Mouse (Mus musculus) myocyte (in vitro differentiated cells): ENCODE data around the gene Awat1. TPM values are rescaled to one million over a fixed set of nuclear protein-coding genes. Genes with fewer than 3 reads are reported as not detected.

Experiments
- H3K27me3 ChIP-seq: one replicate; pipeline ENCODE4 v1.6.1; 2011; ENCODE audit not compliant: control insufficient read depth, insufficient read depth, insufficient read length
- H3K36me3 ChIP-seq: one replicate; pipeline ENCODE4 v1.6.1; 2011; ENCODE audit not compliant: control insufficient read depth, insufficient read depth
- H3K4me2 ChIP-seq: one replicate; pipeline ENCODE4 v1.6.1; 2011; ENCODE audit warnings: low read depth, control low read depth
- H3K4me3 ChIP-seq: one replicate; pipeline ENCODE4 v1.5.1; 2011; ENCODE audit warnings: mild to moderate bottlenecking, control low read depth, moderate library complexity
- H3K79me2 ChIP-seq: one replicate; pipeline ENCODE4 v1.6.1; 2011; ENCODE audit not compliant: control insufficient read depth, insufficient read depth
- H3ac ChIP-seq: one replicate; pipeline ENCODE4 v1.6.1; 2011; ENCODE audit not compliant: control insufficient read depth, insufficient read length
- CEBPB ChIP-seq: IDR thresholded peaks from 2 replicates; pipeline ENCODE4 v1.6.1; 2011; ENCODE audit warnings: mild to moderate bottlenecking, moderate library complexity; ENCODE audit not compliant: poor library complexity, insufficient read depth, severe bottlenecking
- E2F4 ChIP-seq: IDR thresholded peaks from one replicate; pipeline ENCODE4 v1.6.1; 2011; ENCODE audit warnings: mild to moderate bottlenecking, control low read depth, moderate library complexity; ENCODE audit not compliant: insufficient read depth
- MAX ChIP-seq: IDR thresholded peaks from one replicate; pipeline ENCODE4 v1.6.1; 2011; ENCODE audit warnings: low read depth, mild to moderate bottlenecking, control low read depth
- MYOD1 ChIP-seq, 3 experiments: IDR thresholded peaks; one replicate each; pipeline ENCODE4 v1.6.1; 2011; ENCODE audit warnings: control low read depth in 2 of 3, low read depth in 2 of 3, mild to moderate bottlenecking in 2 of 3, moderate library complexity in 1 of 3; ENCODE audit not compliant: insufficient read length in 2 of 3, control insufficient read depth in 1 of 3
- MYOG ChIP-seq, 3 experiments: IDR thresholded peaks; one replicate each; pipeline ENCODE4 v1.6.1; 2011; ENCODE audit warnings: control low read depth in 2 of 3, low read depth in 2 of 3, mild to moderate bottlenecking in 2 of 3; ENCODE audit not compliant: insufficient read length in 2 of 3, control insufficient read depth in 1 of 3, insufficient read depth in 1 of 3
- POLR2A ChIP-seq: IDR thresholded peaks from one replicate; pipeline ENCODE4 v1.6.1; 2011; ENCODE audit warnings: low read depth, mild to moderate bottlenecking, control low read depth, moderate library complexity; ENCODE audit not compliant: insufficient read length
- POLR2AphosphoS2 ChIP-seq: IDR thresholded peaks from one replicate; pipeline ENCODE4 v1.6.1; 2011; ENCODE audit warnings: low read depth, control low read depth; ENCODE audit not compliant: insufficient read length
- REST ChIP-seq: IDR thresholded peaks from one replicate; pipeline ENCODE4 v1.6.1; 2011; ENCODE audit warnings: mild to moderate bottlenecking, control low read depth, moderate library complexity; ENCODE audit not compliant: insufficient read depth, insufficient read length
- SRF ChIP-seq: IDR thresholded peaks from one replicate; pipeline ENCODE4 v1.6.1; 2011; ENCODE audit warnings: low read depth; ENCODE audit not compliant: control insufficient read depth, insufficient read length
- TCF12 ChIP-seq: IDR thresholded peaks from one replicate; pipeline ENCODE4 v1.6.1; 2011; ENCODE audit warnings: mild to moderate bottlenecking, control low read depth; ENCODE audit not compliant: poor library complexity, insufficient read depth, severe bottlenecking
- TCF3 ChIP-seq: IDR thresholded peaks from one replicate; pipeline ENCODE4 v1.6.1; 2011; ENCODE audit warnings: low read depth, control low read depth; ENCODE audit not compliant: insufficient read length
- USF1 ChIP-seq: IDR thresholded peaks from one replicate; pipeline ENCODE4 v1.6.1; 2011; ENCODE audit warnings: low read depth, mild to moderate bottlenecking, control low read depth, moderate library complexity
- polyA plus RNA-seq: library from polyadenylated mRNA; unstranded; fragments of >200 nt; fragmentation: generic; extraction: Trizol; gene quantifications from one replicate; pipeline ENCODE4 v1.2.1, GENCODE M21; 2012; ENCODE audit warnings: missing spikeins

Gene Awat1
- polyA plus RNA-seq: not detected

- no peaks in the 10 kb centered on the region for H3K79me2 ChIP-seq
- no peak for TF ChIP-seq MAX
- TF ChIP-seq POLR2AphosphoS2: no peak
- TF ChIP-seq USF1: no peak
- H3ac ChIP-seq: no peak within 1 kb of the TSS
- H3K4me2 ChIP-seq: no peak within 1 kb of the TSS
- H3K4me3 ChIP-seq: no peak within 1 kb of the TSS
- H3K27me3 ChIP-seq: no peaks in the 10 kb centered on the region
- no peaks in the 10 kb centered on the region for H3K36me3 ChIP-seq
These were observed at the start of gene Awat1 for GRCm38 (mm10) chrX:100571951-100572350. Awat1 (plus strand) TSS chrX:100572251.

- Histone ChIP-seq H3K36me3 (no peaks in the 10 kb centered on the region), H3ac (no peak within 1 kb of the TSS), H3K4me2 (no peak within 1 kb of the TSS), H3K79me2 (no peaks in the 10 kb centered on the region), H3K27me3 (no peaks in the 10 kb centered on the region), H3K4me3 (no peak within 1 kb of the TSS)
- TF ChIP-seq MYOD1 (IDR thresholded peaks at IDR 0.05; ENCODE audit: control insufficient read depth in 1 of 3, insufficient read length in 2 of 3, low read depth in 2 of 3): no peak
- TF ChIP-seq SRF: no peak
These were observed 47.6 kb upstream of the Awat1 start, which contains the start of gene Dgat2l6 for GRCm38 (mm10) chrX:100524471-100524870. Dgat2l6 (plus strand) TSS chrX:100524838.

GRCm38 (mm10) chrX:100556026-100556425 lies 16.0 kb upstream of the Awat1 start:
- no peak overlapping the region for H3K4me3 ChIP-seq
- H3K4me2 ChIP-seq: no peak overlapping the region
- TF ChIP-seq E2F4 (no peak), CEBPB (no peak), MYOG (IDR thresholded peaks at IDR 0.05; ENCODE audit: control insufficient read depth in 1 of 3, insufficient read depth in 1 of 3, insufficient read length in 2 of 3, low read depth in 2 of 3) (no peak)
- no peaks in the 10 kb centered on the region for H3K36me3 ChIP-seq
- no peak overlapping the region for H3ac ChIP-seq
- H3K27me3 ChIP-seq: no peaks in the 10 kb centered on the region
- no peaks in the 10 kb centered on the region for H3K79me2 ChIP-seq

GRCm38 (mm10) chrX:100565696-100566095 lies 6.4 kb upstream of the Awat1 start:
- TF ChIP-seq MAX (no peak), TCF12 (no peak), E2F4 (no peak), SRF (no peak), TCF3 (no peak), REST (no peak), CEBPB (no peak), USF1 (no peak), POLR2AphosphoS2 (no peak), MYOG (IDR thresholded peaks at IDR 0.05; ENCODE audit: control insufficient read depth in 1 of 3, insufficient read depth in 1 of 3, insufficient read length in 2 of 3, low read depth in 2 of 3) (no peak), MYOD1 (IDR thresholded peaks at IDR 0.05; ENCODE audit: control insufficient read depth in 1 of 3, insufficient read length in 2 of 3, low read depth in 2 of 3) (no peak), POLR2A (no peak)
- Histone ChIP-seq H3K4me3 (no peak overlapping the region), H3K36me3 (no peaks in the 10 kb centered on the region), H3K27me3 (no peaks in the 10 kb centered on the region), H3K4me2 (no peak overlapping the region), H3K79me2 (no peaks in the 10 kb centered on the region), H3ac (no peak overlapping the region)

- no peaks in the 10 kb centered on the region for H3K79me2 ChIP-seq
These were observed 22.7 kb downstream of the Awat1 start, which contains the start of gene P2ry4 for GRCm38 (mm10) chrX:100594791-100595190. P2ry4 (minus strand) TSS chrX:100594869.

GRCm38 (mm10) chrX:100597439-100597838 lies 25.4 kb downstream of the Awat1 start:
- Histone ChIP-seq H3ac (no peak overlapping the region), H3K79me2 (no peaks in the 10 kb centered on the region), H3K36me3 (no peaks in the 10 kb centered on the region), H3K4me3 (no peak overlapping the region), H3K4me2 (no peak overlapping the region), H3K27me3 (no peaks in the 10 kb centered on the region)
- TF ChIP-seq POLR2A (no peak), CEBPB (no peak), POLR2AphosphoS2 (no peak), TCF3 (no peak), MAX (no peak), REST (no peak), MYOG (IDR thresholded peaks at IDR 0.05; ENCODE audit: control insufficient read depth in 1 of 3, insufficient read depth in 1 of 3, insufficient read length in 2 of 3, low read depth in 2 of 3) (no peak), MYOD1 (IDR thresholded peaks at IDR 0.05; ENCODE audit: control insufficient read depth in 1 of 3, insufficient read length in 2 of 3, low read depth in 2 of 3) (no peak), TCF12 (no peak), E2F4 (no peak), USF1 (no peak), SRF (no peak)

More at GRCm38 (mm10) chrX:100594791-100595190, 22.7 kb downstream of the Awat1 start, which contains the start of gene P2ry4:
- Histone ChIP-seq H3ac (no peak within 1 kb of the TSS), H3K4me2 (no peak within 1 kb of the TSS), H3K27me3 (no peaks in the 10 kb centered on the region), H3K36me3 (no peaks in the 10 kb centered on the region), H3K4me3 (no peak within 1 kb of the TSS)
- TF ChIP-seq TCF12 (no peak), MYOD1 (IDR thresholded peaks at IDR 0.05; ENCODE audit: control insufficient read depth in 1 of 3, insufficient read length in 2 of 3, low read depth in 2 of 3) (no peak), MYOG (IDR thresholded peaks at IDR 0.05; ENCODE audit: control insufficient read depth in 1 of 3, insufficient read depth in 1 of 3, insufficient read length in 2 of 3, low read depth in 2 of 3) (no peak), POLR2AphosphoS2 (no peak), TCF3 (no peak), MAX (no peak)
